Mouse (Mus musculus) C2C12 (cell line): Measurements from ENCODE around the gene Gm44511. TPM values are rescaled to one million over a fixed set of nuclear protein-coding genes. Genes with fewer than 3 reads are reported as not detected.
"Not testable (repeated sequence)": the region's sequence is repeated elsewhere in the genome, so short reads cannot be mapped to it uniquely, and the experiment has no call there.

Experiments used
- H3K27me3 ChIP-seq: one replicate; pipeline ENCODE4 v1.6.1; 2011; ENCODE audit not compliant: control insufficient read depth, insufficient read depth, insufficient read length
- H3K36me3 ChIP-seq: one replicate; pipeline ENCODE4 v1.6.1; 2011; ENCODE audit not compliant: control insufficient read depth, insufficient read depth
- H3K4me3 ChIP-seq: one replicate; pipeline ENCODE4 v1.5.1; 2011; ENCODE audit warnings: mild to moderate bottlenecking, control low read depth; ENCODE audit not compliant: poor library complexity, insufficient read depth, severe bottlenecking
- H3K79me2 ChIP-seq: one replicate; pipeline ENCODE4 v1.6.1; 2011; ENCODE audit not compliant: control insufficient read depth, insufficient read depth
- H3K79me3 ChIP-seq: one replicate; pipeline ENCODE4 v1.6.1; 2011; ENCODE audit warnings: low read depth, control low read depth
- H3ac ChIP-seq: one replicate; pipeline ENCODE3; 2011; ENCODE audit warnings: low read depth; ENCODE audit not compliant: control insufficient read depth, insufficient read length
- CEBPB ChIP-seq: IDR thresholded peaks from one replicate; pipeline ENCODE4 v1.6.1; 2011; ENCODE audit warnings: low read depth, mild to moderate bottlenecking, control low read depth, moderate library complexity
- CTCF ChIP-seq: IDR thresholded peaks from one replicate; pipeline ENCODE4 v1.5.1; 2011; ENCODE audit not compliant: control insufficient read depth, insufficient read depth, insufficient read length
- FOSL1 ChIP-seq: IDR thresholded peaks from one replicate; pipeline ENCODE4 v1.8.0; 2011; ENCODE audit warnings: mild to moderate bottlenecking, low read length; ENCODE audit not compliant: poor library complexity, insufficient read depth, severe bottlenecking
- MAX ChIP-seq: IDR thresholded peaks from one replicate; pipeline ENCODE4 v1.6.1; 2011; ENCODE audit warnings: mild to moderate bottlenecking, control low read depth
- MYOD1 ChIP-seq: IDR thresholded peaks from one replicate; pipeline ENCODE4 v1.6.1; 2011; ENCODE audit warnings: low read depth; ENCODE audit not compliant: control insufficient read depth, insufficient read length
- MYOG ChIP-seq: IDR thresholded peaks from one replicate; pipeline ENCODE4 v1.6.1; 2011; ENCODE audit not compliant: control insufficient read depth, insufficient read length; ENCODE audit errors: extremely low read depth
- USF1 ChIP-seq: IDR thresholded peaks from one replicate; pipeline ENCODE4 v1.6.1; 2011; ENCODE audit warnings: low read depth, mild to moderate bottlenecking, control low read depth, moderate library complexity
- polyA plus RNA-seq: library from polyadenylated mRNA; unstranded; fragments of >200 nt; fragmentation: generic; extraction: Trizol; gene quantifications from one replicate; pipeline ENCODE4 v1.2.1, GENCODE M21; 2012; ENCODE audit warnings: missing spikeins

The Gm44511 gene
- polyA plus RNA-seq, 1 experiment = not detected

DNA sequence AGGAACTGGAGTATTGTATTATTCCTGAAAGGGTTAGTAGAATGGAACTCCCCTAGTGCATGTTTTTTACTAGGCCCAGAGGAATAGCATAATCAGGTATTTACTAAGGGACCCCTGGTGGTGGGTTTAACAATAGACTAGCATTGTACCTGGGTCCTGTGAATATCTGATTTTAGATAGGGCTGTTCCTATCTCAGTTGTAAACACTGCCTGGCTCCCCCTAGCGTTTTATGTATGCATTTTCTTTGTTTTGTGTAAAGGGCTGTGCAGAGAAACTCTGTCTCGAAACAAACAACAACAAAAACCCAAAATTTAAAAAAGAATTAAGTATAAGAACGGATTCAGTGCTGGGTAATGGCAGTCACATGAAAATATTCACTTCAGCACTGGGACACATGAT lies 19.1 kb downstream of the Gm44511 start:
- no peaks in the 10 kb centered on the region for H3K36me3 ChIP-seq
- no peaks in the 10 kb centered on the region for H3K27me3 ChIP-seq
- no peak for TF ChIP-seq CTCF
- TF ChIP-seq CEBPB = no peak
- no peak for TF ChIP-seq FOSL1
- TF ChIP-seq MYOG = no peak
- TF ChIP-seq MYOD1 = no peak
- no peak for TF ChIP-seq MAX
- no peak for TF ChIP-seq USF1
- H3K4me3 ChIP-seq = no peak overlapping the region
- H3ac ChIP-seq = no peak overlapping the region
- H3K79me3 ChIP-seq = no peaks in the 10 kb centered on the region
- H3K79me2 ChIP-seq = no peaks in the 10 kb centered on the region

GRCm38 (mm10) chr6:128804823-128805640 lies 21.1 kb downstream of the Gm44511 start:
- not testable (repeated sequence) for H3K4me3 ChIP-seq, H3K36me3 ChIP-seq, H3K79me3 ChIP-seq, H3K27me3 ChIP-seq, H3K79me2 ChIP-seq, H3ac ChIP-seq

GRCm38 (mm10) chr6:128802999-128803857 lies 22.9 kb downstream of the Gm44511 start:
- Histone ChIP-seq H3K4me3 (no peak overlapping the region), H3ac (no peak overlapping the region), H3K79me3 (no peaks in the 10 kb centered on the region), H3K36me3 (no peaks in the 10 kb centered on the region), H3K27me3 (no peaks in the 10 kb centered on the region), H3K79me2 (no peaks in the 10 kb centered on the region)
- TF ChIP-seq FOSL1 (no peak), MAX (peak; percentile 35), CTCF (peak; percentile 41)

GRCm38 (mm10) chr6:128802557-128802956 lies 23.6 kb downstream of the Gm44511 start:
- Histone ChIP-seq H3K79me3 (no peaks in the 10 kb centered on the region), H3ac (no peak overlapping the region), H3K36me3 (no peaks in the 10 kb centered on the region), H3K4me3 (no peak overlapping the region), H3K79me2 (no peaks in the 10 kb centered on the region), H3K27me3 (no peaks in the 10 kb centered on the region)
- TF ChIP-seq MAX (no peak), CEBPB (no peak)

DNA sequence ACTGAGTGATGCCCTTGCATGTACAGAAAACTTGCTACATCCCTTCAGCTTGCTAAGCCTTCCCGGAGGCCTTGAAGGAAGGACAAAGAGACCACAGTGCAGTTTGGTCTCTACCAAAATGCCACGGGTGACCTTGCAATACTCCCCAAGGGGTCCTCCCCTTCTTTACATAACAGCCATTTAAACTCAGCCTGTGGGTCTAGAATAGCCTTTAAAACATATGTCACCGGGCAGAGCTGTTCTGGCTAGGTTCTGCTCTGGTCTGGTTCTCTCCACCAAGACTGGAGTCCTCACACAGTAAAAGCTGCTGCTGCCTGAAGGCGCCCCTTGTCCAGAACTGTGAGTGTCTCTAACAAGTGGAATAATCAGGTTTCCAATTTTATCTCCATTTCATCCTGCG lies 25.4 kb downstream of the Gm44511 start:
- H3K4me3 ChIP-seq = not testable (repeated sequence)

DNA sequence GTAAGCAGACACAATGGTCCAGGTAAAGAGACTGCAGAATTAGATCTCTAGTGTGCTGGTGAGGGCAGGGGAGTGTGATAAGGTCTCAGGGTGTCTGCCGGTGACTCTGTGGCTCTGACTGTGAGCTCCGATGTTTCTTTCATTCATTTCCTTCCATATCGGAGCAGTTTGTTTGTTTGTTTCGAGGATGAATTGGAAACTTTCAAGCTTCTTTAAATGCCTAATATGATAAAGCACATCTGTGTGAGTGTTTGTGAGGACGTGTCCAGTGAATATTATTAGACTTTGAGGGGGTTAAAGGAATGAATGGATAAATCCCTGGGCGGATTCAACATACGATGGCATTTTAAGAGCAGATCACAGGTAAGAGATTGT lies 26.2 kb downstream of the Gm44511 start:
- Histone ChIP-seq H3K79me3 (no peaks in the 10 kb centered on the region), H3ac (no peak overlapping the region), H3K4me3 (peak overlapping the region; percentile 43), H3K79me2 (no peaks in the 10 kb centered on the region), H3K27me3 (no peaks in the 10 kb centered on the region), H3K36me3 (no peaks in the 10 kb centered on the region)
- no peak for TF ChIP-seq MAX
- no peak for TF ChIP-seq CEBPB
- no peak for TF ChIP-seq USF1
- no peak for TF ChIP-seq MYOD1
- no peak for TF ChIP-seq CTCF
- no peak for TF ChIP-seq FOSL1
- no peak for TF ChIP-seq MYOG

More for the DNA sequence above, 25.4 kb downstream of the Gm44511 start:
- H3K27me3 ChIP-seq, H3K36me3 ChIP-seq, H3K79me3 ChIP-seq, H3ac ChIP-seq, H3K79me2 ChIP-seq: not testable (repeated sequence)
